Mouse (Mus musculus) bone marrow macrophage, adult 2 months (primary cell): Measurements from ENCODE around the gene Krt2.

Source experiments
- CTCF ChIP-seq: IDR thresholded peaks from 2 replicates; pipeline ENCODE4 v1.5.1; 2012; ENCODE audit warnings: low read depth, mild to moderate bottlenecking, low read length, moderate library complexity
- POLR2A ChIP-seq: IDR thresholded peaks from 2 replicates; pipeline ENCODE4 v1.6.1; 2012; ENCODE audit warnings: mild to moderate bottlenecking, low read depth, low read length, borderline replicate concordance

DNA sequence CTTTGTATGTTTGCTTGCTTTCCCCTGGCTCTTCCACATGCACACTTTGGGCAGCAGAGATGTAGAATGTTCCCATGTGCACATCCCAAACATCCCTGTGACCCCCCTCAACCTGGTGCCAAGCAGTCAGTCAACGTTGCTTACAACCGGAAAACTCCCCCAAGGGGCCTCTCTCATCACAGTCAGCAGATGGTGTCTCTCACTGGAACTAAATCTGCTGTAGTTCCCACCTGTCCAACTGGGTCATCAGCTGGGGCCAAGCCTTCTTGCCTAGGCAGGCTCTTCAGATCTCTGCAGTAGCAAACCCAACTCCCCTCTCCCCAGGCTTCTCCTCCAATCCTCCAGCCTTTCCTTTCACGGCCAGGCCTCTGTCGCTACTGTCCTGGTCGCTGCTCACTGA lies 38.7 kb upstream of the Krt2 start:
- TF ChIP-seq CTCF (no peak), POLR2A (no peak)
